Comparison of ENCODE assay signal across 8 mouse cellular contexts in the genomic region with DNA sequence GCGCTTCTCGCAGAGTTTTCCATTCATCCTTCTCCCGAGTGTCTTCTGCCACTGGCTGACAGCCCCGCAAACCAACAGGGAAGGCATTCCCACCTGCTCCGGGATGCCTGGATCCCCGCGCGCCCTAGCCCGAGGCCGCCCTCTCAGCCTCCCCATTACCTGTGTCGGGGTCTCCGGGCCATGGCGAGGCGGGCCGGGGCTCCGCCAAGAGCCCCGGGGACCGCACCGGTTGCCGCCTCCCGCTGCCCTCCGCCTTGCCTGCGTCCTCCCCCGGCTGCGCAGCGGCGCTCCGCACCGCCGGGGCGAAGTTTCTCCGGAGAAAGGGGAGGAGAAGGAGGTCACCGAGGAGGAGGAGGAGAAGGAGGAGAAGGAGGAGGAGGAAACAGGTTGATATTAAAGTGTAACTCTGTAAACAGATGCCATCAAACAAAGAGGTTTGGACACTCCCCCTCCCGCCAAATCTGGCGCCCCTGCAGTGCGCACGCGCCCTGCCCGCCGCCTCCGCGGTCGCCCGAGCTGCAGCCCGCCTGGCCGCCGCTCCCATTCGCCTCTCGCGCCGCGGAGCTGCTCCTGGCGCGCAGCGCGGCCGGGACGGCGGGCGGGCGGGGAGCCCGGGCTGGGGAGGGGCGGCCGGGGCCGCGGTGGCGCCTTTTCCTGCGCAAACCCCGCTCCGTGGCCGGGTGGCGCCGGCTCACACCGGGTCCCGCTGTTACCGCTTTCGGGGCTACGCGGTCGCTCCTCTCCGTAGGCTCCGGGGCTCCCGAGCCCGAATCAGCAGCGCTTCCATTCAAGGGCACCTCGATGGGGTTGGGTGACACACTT. TPM values are rescaled to one million over a fixed set of nuclear protein-coding genes. Genes with fewer than 3 reads are reported as not detected.
A peak's percentile ranks its signal among the peaks of the same experiment; 100 is the strongest.
DNase-seq lines count a peak whose midpoint lies in the region; ATAC-seq and TF ChIP-seq lines count a peak whose summit lies in the region.

A gene (minus strand): TSS at position 448 of the 822 bp plus-strand sequence.

- no peaks in the 10 kb centered on the region for H3K27me3 ChIP-seq in cerebellum, adult 2 months (ENCODE audit: control insufficient read depth, insufficient read depth, low read length)
- 0 out of 2 replicates have a peak, but pooled peaks cover 9% of the 10 kb centered on the region for H3K27me3 ChIP-seq in forebrain, postnatal 0 days (ENCODE audit: insufficient read depth, low read length)
- H3K27me3 ChIP-seq in limb, embryonic 13.5 days, result peaks cover 43% of the 10 kb centered on the region
- H3K27me3 ChIP-seq in midbrain, embryonic 13.5 days, result peaks cover 50% of the 10 kb centered on the region

- peak within 1 kb of the TSS; percentile 98 for H3K4me2 ChIP-seq in forebrain, postnatal 0 days (ENCODE audit: low read depth)
- H3K4me2 ChIP-seq in limb, embryonic 13.5 days (replicated peaks), result peak within 1 kb of the TSS; percentile 99
- H3K4me2 ChIP-seq in midbrain, embryonic 13.5 days (replicated peaks), result peak within 1 kb of the TSS; percentile 98

- ATAC-seq in forebrain, postnatal 0 days, result peak; percentile 85
- ATAC-seq in limb, embryonic 13.5 days (ENCODE audit: low FRiP score, low read depth), result peak; percentile 84
- ATAC-seq in midbrain, embryonic 13.5 days, result peak; percentile 86

- no peak for TF ChIP-seq CTCF in cerebellum, adult 2 months (IDR thresholded peaks at IDR 0.05; ENCODE audit: borderline replicate concordance, insufficient read depth, low read depth, low read length)
- TF ChIP-seq CTCF in forebrain, postnatal 0 days (IDR thresholded peaks at IDR 0.05; ENCODE audit: low read depth), result no peak

- DNase-seq in heart, adult 11 months, result peak; percentile 92
- DNase-seq in heart, adult 8-10 months (ENCODE audit: low spot score), result no peak
- DNase-seq in cerebellum, adult 2 months, result peak; percentile 62 to 65
- peak; percentile 73 for DNase-seq in forebrain, postnatal 0 days
- peak; percentile 82 for DNase-seq in induced T-regulatory cell, adult 2 months (ENCODE audit: low read depth)
- DNase-seq in spleen, postnatal 10 days (ENCODE audit: low spot score in 2 of 2), result peak; percentile 79 to 82

- no peaks in the 10 kb centered on the region for H3K9me3 ChIP-seq in forebrain, postnatal 0 days (ENCODE audit: low read length)
- no peaks in the 10 kb centered on the region for H3K9me3 ChIP-seq in limb, embryonic 13.5 days
- no peaks in the 10 kb centered on the region for H3K9me3 ChIP-seq in midbrain, embryonic 13.5 days

- H3K36me3 ChIP-seq in forebrain, postnatal 0 days (ENCODE audit: insufficient read depth), result no peaks in the 10 kb centered on the region
- no peaks in the 10 kb centered on the region for H3K36me3 ChIP-seq in limb, embryonic 13.5 days
- H3K36me3 ChIP-seq in midbrain, embryonic 13.5 days, result no peaks in the 10 kb centered on the region

- no peaks in the 10 kb centered on the region for H3K4me1 ChIP-seq in cerebellum, adult 2 months (ENCODE audit: control insufficient read depth, insufficient read depth, low read length)
- H3K4me1 ChIP-seq in forebrain, postnatal 0 days (ENCODE audit: insufficient read depth), result peaks cover 5% of the 10 kb centered on the region; the same call in 1 of the 2 replicates
- H3K4me1 ChIP-seq in limb, embryonic 13.5 days, result peaks cover 24% of the 10 kb centered on the region
- H3K4me1 ChIP-seq in midbrain, embryonic 13.5 days (replicated peaks), result peaks cover 20% of the 10 kb centered on the region

- peak within 1 kb of the TSS; percentile 49 for H3K9ac ChIP-seq in forebrain, postnatal 0 days
- peak within 1 kb of the TSS; percentile 86 for H3K9ac ChIP-seq in limb, embryonic 13.5 days
- H3K9ac ChIP-seq in midbrain, embryonic 13.5 days (replicated peaks), result peak within 1 kb of the TSS; percentile 71

- TF ChIP-seq POLR2A in cerebellum, adult 2 months (IDR thresholded peaks at IDR 0.05; ENCODE audit: borderline replicate concordance, insufficient read depth, low read length), result no peak

- H3K4me3 ChIP-seq in cerebellum, adult 2 months (replicated peaks; ENCODE audit: insufficient read depth, low read depth, low read length), result peak within 1 kb of the TSS; percentile 65
- H3K4me3 ChIP-seq in forebrain, postnatal 0 days (ENCODE audit: low read depth, low read length), result peak within 1 kb of the TSS; percentile 68
- H3K4me3 ChIP-seq in limb, embryonic 13.5 days, result peak within 1 kb of the TSS; percentile 70
- H3K4me3 ChIP-seq in midbrain, embryonic 13.5 days (replicated peaks), result peak within 1 kb of the TSS; percentile 58

- WGBS in cerebellum, adult 2 months, result under 1% methylated on average over 85 of the region's 86 CpGs
- WGBS in forebrain, postnatal 0 days, result under 1% methylated on average over 81 of the region's 86 CpGs
- WGBS in limb, embryonic 13.5 days, result under 1% methylated on average over 78 of the region's 86 CpGs
- WGBS in midbrain, embryonic 13.5 days, result under 1% methylated on average over 73 of the region's 86 CpGs

- H3K27ac ChIP-seq in cerebellum, adult 2 months (ENCODE audit: insufficient read depth, low read length), result no peak within 1 kb of the TSS
- H3K27ac ChIP-seq in forebrain, postnatal 0 days (ENCODE audit: low read depth, low read length), result no peak within 1 kb of the TSS
- peak within 1 kb of the TSS; percentile 44; the same call in 1 of the 2 replicates for H3K27ac ChIP-seq in limb, embryonic 13.5 days
- 0 out of 2 replicates have a peak within 1 kb of the TSS, but pooled peaks have one; percentile 19 for H3K27ac ChIP-seq in midbrain, embryonic 13.5 days

RNA-seq across cellular contexts. Expression of the gene that starts here (rescaled TPM):
- under 1 TPM in 1 of 4 experiments, not detected in 3; 0.17 TPM for total RNA-seq in heart, adult 8-10 months (2022)
- polyA plus RNA-seq in cerebellum, adult 2 months (2012; rRNA removed), result 0.74 and 0.75 TPM in 2 replicates
- total RNA-seq in forebrain, postnatal 0 days (2014; rRNA removed), result 3.5 and 4.1 TPM in 2 replicates
- 0.91 and 1.8 TPM in 2 replicates for polyA plus RNA-seq in forebrain, postnatal 0 days (2015; fragmentation: Nextera tagmentation; extraction: Ambion mirVana)
- 4.6 TPM in 2 replicates for polyA plus RNA-seq in limb, embryonic 13.5 days (2015; fragmentation: Nextera tagmentation; extraction: Ambion mirVana)
- 3.0 and 3.1 TPM in 2 replicates for polyA plus RNA-seq in midbrain, embryonic 13.5 days (2015; fragmentation: Nextera tagmentation; extraction: Ambion mirVana)

Comparison
In these comparisons a context has a peak if more than half of its experiments do, and no peak if none do; other contexts are left out.
1. Peak in DNase-seq and H3K4me3 ChIP-seq in cerebellum, adult 2 months; RNA of the gene not detected or under 1 TPM.
2. H3K27ac ChIP-seq: peak in limb, embryonic 13.5 days (single experiment) and midbrain, embryonic 13.5 days (single experiment); none in cerebellum, adult 2 months (single experiment) and forebrain, postnatal 0 days (single experiment).
3. Peak in every context shown above with its lines, with median percentiles within 50 percentile points of each other: H3K4me3 ChIP-seq, ATAC-seq, H3K4me2 ChIP-seq and H3K9ac ChIP-seq.